Mouse (Mus musculus): Measurements from ENCODE around the gene Hhip. TPM values are rescaled to one million over a fixed set of nuclear protein-coding genes. Genes with fewer than 3 reads are reported as not detected.
"Not testable (repeated sequence)": the region's sequence is repeated elsewhere in the genome, so short reads cannot be mapped to it uniquely, and the experiment has no call there.

Hhip gene
- polyA plus RNA-seq, 1 experiment from 2014 or later: 1.3 TPM

DNA sequence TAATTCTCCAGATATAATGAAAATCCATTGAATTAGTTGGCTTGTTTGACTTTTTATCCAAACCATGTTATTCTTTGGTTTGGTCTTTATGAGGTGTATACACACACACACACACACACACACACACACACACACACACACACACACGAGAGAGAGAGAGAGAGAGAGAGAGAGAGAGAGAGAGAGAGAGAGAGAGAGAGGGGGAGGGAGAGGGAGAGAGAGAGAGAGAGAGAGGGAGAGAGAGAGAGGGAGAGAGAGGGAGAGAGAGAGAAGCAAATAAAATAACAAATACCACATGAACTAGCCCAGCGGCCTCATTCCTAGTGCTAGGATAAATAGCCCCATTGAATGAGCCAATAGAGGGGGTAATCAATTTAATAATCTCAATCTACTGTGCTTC, 66.4 kb downstream of the Hhip start:
- ATAC-seq (ENCODE audit: extremely low read depth, insufficient number of reproducible peaks, low FRiP score, low TSS enrichment); H3K4me1 ChIP-seq; H3K4me2 ChIP-seq; H3K9me3 ChIP-seq; H3K9ac ChIP-seq; H3K27me3 ChIP-seq (replicated peaks); H3K36me3 ChIP-seq; H3K27ac ChIP-seq (replicated peaks); H3K4me3 ChIP-seq: not testable (repeated sequence)
- WGBS: 84% methylated on average over 1 of the region's 2 CpGs

DNA sequence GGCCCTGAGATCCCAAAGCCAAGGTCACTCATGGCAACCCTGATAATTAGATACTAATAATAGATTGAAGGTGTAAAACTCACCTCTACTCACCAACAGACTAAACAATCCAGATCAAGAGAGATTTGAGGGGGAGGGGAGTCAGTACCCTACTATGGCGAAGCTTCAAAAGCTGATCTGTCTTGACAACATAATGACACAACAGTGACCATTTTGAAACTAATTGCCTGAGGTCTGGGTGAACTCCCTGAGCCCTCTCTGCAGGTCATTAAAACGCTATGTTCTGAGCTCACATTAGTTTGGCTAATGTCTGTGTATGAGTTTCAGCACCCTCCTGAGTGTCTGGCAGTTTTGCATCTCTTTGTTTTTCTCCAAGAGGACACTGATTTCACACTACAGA, 72.9 kb downstream of the Hhip start:
- no peaks in the 10 kb centered on the region for H3K9me3 ChIP-seq
- H3K27me3 ChIP-seq (replicated peaks): no peaks in the 10 kb centered on the region
- WGBS: 65% methylated on average over 2 of the region's 2 CpGs
- no peaks in the 10 kb centered on the region for H3K36me3 ChIP-seq
- H3K4me3 ChIP-seq: no peak overlapping the region
- H3K9ac ChIP-seq: no peak overlapping the region
- no peak overlapping the region for H3K27ac ChIP-seq (replicated peaks)
- no peak overlapping the region for H3K4me2 ChIP-seq
- peaks cover 4% of the 10 kb centered on the region; the same call in 1 of the 2 replicates for H3K4me1 ChIP-seq
- ATAC-seq (ENCODE audit: extremely low read depth, insufficient number of reproducible peaks, low FRiP score, low TSS enrichment): no peak

- H3K27ac ChIP-seq (replicated peaks): no peak overlapping the region
- 56% methylated on average over 4 of the region's 4 CpGs for WGBS
- no peaks in the 10 kb centered on the region for H3K36me3 ChIP-seq
These were observed 75.7 kb downstream of the Hhip start for GRCm38 (mm10) chr8:79982144-79982543.

GRCm38 (mm10) chr8:79966159-79966558, 91.6 kb downstream of the Hhip start:
- no peaks in the 10 kb centered on the region for H3K9me3 ChIP-seq
- 66% methylated on average over 6 of the region's 6 CpGs for WGBS
- H3K27ac ChIP-seq (replicated peaks): no peak overlapping the region
- H3K4me1 ChIP-seq: no peaks in the 10 kb centered on the region
- no peaks in the 10 kb centered on the region for H3K36me3 ChIP-seq
- H3K4me2 ChIP-seq: no peak overlapping the region
- no peaks in the 10 kb centered on the region for H3K27me3 ChIP-seq (replicated peaks)
- no peak overlapping the region for H3K9ac ChIP-seq
- no peak overlapping the region for H3K4me3 ChIP-seq
- ATAC-seq (ENCODE audit: extremely low read depth, insufficient number of reproducible peaks, low FRiP score, low TSS enrichment): no peak

More at GRCm38 (mm10) chr8:79982144-79982543, 75.7 kb downstream of the Hhip start:
- Histone ChIP-seq H3K4me2 (no peak overlapping the region), H3K27me3 (replicated peaks) (no peaks in the 10 kb centered on the region), H3K9ac (no peak overlapping the region), H3K4me3 (no peak overlapping the region), H3K9me3 (no peaks in the 10 kb centered on the region), H3K4me1 (peaks cover 4% of the 10 kb centered on the region; the same call in 1 of the 2 replicates)
- no peak for ATAC-seq (ENCODE audit: extremely low read depth, insufficient number of reproducible peaks, low FRiP score, low TSS enrichment)

- no peak overlapping the region for H3K4me3 ChIP-seq
- H3K4me1 ChIP-seq: no peaks in the 10 kb centered on the region
- no peaks in the 10 kb centered on the region for H3K9me3 ChIP-seq
- H3K36me3 ChIP-seq: no peaks in the 10 kb centered on the region
- no peak for ATAC-seq (ENCODE audit: extremely low read depth, insufficient number of reproducible peaks, low FRiP score, low TSS enrichment)
- no peak overlapping the region for H3K4me2 ChIP-seq
- H3K9ac ChIP-seq: no peak overlapping the region
- 22% methylated on average over 3 of the region's 3 CpGs for WGBS
- H3K27ac ChIP-seq (replicated peaks): no peak overlapping the region
- no peaks in the 10 kb centered on the region for H3K27me3 ChIP-seq (replicated peaks)
These were observed 104.9 kb downstream of the Hhip start for GRCm38 (mm10) chr8:79952857-79953256.

DNA sequence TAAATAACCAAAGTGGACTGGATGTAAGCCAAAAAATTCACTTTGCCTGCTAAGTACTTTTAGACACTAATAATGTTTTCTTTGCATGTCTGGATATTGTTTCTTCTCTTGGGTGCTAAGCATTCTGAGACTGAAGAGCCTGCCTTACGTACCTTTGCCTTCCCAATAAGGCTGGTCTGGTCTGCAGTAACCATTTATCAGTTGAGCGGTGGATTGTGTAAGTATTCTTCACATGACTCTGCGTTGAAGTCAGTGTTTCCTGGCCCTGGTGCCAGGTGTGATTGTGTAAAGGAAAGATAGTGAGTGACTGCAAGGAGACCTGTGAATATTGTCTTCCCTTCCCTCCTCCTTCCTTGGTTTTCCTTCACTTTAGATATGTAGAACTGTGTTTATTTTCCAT, 107.4 kb downstream of the Hhip start:
- Histone ChIP-seq H3K4me3 (no peak overlapping the region), H3K9me3 (no peaks in the 10 kb centered on the region), H3K4me1 (no peaks in the 10 kb centered on the region), H3K4me2 (no peak overlapping the region), H3K36me3 (no peaks in the 10 kb centered on the region), H3K27me3 (replicated peaks) (no peaks in the 10 kb centered on the region), H3K9ac (no peak overlapping the region), H3K27ac (replicated peaks) (no peak overlapping the region)
- 47% methylated on average over 3 of the region's 3 CpGs for WGBS
- ATAC-seq (ENCODE audit: extremely low read depth, insufficient number of reproducible peaks, low FRiP score, low TSS enrichment): no peak

DNA sequence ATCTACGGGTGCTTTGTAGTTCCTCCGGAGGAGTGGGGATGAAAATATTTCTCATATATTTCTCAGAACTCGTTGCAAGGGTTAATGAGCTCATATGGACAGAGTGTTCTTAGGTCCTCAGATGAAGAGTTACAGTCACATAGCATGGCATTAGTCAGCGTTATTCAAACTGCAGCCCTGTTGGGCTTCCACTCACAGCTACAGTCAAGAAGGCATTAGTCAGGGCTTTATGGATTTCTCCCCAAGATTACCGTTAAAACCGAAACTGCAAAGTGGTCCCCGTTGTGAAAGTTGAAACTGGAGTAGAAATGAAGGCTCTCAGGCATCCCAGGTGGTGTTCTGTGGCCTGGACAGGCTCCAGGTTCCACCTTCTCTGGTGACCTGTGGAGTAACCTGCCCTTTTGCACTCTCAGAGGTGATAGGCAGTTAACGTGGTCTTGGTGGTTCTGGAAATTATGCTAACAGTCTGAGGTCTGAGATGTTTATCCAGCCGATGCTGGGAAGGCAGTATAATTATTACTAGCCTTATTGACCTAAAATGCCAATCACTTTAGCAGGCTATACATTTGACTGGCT, 112.2 kb downstream of the Hhip start:
- 75% methylated on average over 9 of the region's 9 CpGs for WGBS
- no peaks in the 10 kb centered on the region for H3K27me3 ChIP-seq (replicated peaks)
- H3K4me3 ChIP-seq: no peak overlapping the region
- H3K27ac ChIP-seq (replicated peaks): no peak overlapping the region
- H3K4me1 ChIP-seq: no peaks in the 10 kb centered on the region
- no peaks in the 10 kb centered on the region for H3K9me3 ChIP-seq
- no peaks in the 10 kb centered on the region for H3K36me3 ChIP-seq
- no peak overlapping the region for H3K4me2 ChIP-seq
- no peak for ATAC-seq (ENCODE audit: extremely low read depth, insufficient number of reproducible peaks, low FRiP score, low TSS enrichment)
- H3K9ac ChIP-seq: no peak overlapping the region

- Histone ChIP-seq H3K9me3 (no peaks in the 10 kb centered on the region), H3K9ac (no peak overlapping the region), H3K27ac (replicated peaks) (no peak overlapping the region), H3K4me2 (no peak overlapping the region), H3K36me3 (no peaks in the 10 kb centered on the region), H3K4me1 (no peaks in the 10 kb centered on the region), H3K27me3 (replicated peaks) (no peaks in the 10 kb centered on the region), H3K4me3 (no peak overlapping the region)
- 84% methylated on average over 5 of the region's 5 CpGs for WGBS
- ATAC-seq (ENCODE audit: extremely low read depth, insufficient number of reproducible peaks, low FRiP score, low TSS enrichment): no peak
These were observed 116.7 kb downstream of the Hhip start for GRCm38 (mm10) chr8:79941070-79941469.

DNA sequence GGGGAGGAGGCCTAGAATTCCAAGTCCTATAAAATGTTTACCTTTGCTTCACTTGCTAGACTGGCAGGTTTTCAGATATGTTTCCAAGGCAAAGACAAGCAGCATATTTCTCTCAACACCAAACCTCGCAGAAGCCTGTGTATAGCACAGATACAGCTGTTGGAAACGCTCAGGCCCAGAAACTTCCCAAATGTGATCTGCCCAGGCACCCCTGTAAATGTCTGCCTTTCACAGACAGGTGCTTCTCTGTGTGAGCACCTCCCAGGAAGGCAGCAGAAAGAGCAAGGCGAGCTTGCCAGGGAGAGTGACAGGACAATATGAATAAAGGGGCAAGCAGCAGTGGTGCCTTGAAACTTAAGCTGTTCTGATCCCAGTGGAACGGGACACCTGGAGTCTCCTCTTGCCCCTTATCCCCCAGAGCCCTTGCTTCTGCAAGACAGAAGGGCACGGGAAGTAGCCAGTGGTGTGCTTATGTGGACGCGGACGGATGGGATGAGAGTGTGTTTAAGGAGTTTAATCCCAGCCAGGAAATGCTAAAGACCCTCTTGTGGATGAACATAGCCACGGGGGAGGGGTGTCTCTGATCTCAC, 120.9 kb downstream of the Hhip start:
- no peak overlapping the region for H3K4me2 ChIP-seq
- ATAC-seq (ENCODE audit: extremely low read depth, insufficient number of reproducible peaks, low FRiP score, low TSS enrichment): no peak
- no peak overlapping the region for H3K4me3 ChIP-seq
- WGBS: 63% methylated on average over 9 of the region's 9 CpGs
- H3K27me3 ChIP-seq (replicated peaks): no peaks in the 10 kb centered on the region
- no peaks in the 10 kb centered on the region for H3K9me3 ChIP-seq
- no peak overlapping the region for H3K9ac ChIP-seq
- H3K4me1 ChIP-seq: no peaks in the 10 kb centered on the region
- H3K36me3 ChIP-seq: no peaks in the 10 kb centered on the region
- no peak overlapping the region for H3K27ac ChIP-seq (replicated peaks)

DNA sequence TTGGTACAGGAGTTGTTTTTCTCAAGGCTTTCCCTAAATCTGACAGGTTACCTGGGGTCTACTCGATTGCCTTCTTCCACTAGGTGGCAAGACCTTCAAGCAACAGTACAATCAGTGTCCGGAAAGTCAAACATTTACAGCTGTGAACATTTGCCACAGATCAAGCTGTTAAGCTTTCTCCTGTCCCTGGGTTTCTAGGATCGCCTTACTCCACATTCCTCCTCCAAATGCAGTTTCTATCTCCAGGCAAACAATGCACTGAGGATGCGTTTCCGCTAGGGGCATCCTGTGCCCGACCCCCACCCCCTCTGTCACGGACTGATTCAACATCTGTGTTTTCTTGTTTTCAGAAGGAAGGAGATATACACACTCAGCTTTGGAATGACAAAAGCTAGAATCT, 122.0 kb downstream of the Hhip start:
- ATAC-seq (ENCODE audit: extremely low read depth, insufficient number of reproducible peaks, low FRiP score, low TSS enrichment): no peak
- 33% methylated on average over 7 of the region's 7 CpGs for WGBS
- Histone ChIP-seq H3K36me3 (no peaks in the 10 kb centered on the region), H3K4me3 (no peak overlapping the region), H3K27me3 (replicated peaks) (no peaks in the 10 kb centered on the region), H3K27ac (replicated peaks) (no peak overlapping the region), H3K9ac (no peak overlapping the region), H3K4me1 (no peaks in the 10 kb centered on the region), H3K9me3 (no peaks in the 10 kb centered on the region), H3K4me2 (no peak overlapping the region)

DNA sequence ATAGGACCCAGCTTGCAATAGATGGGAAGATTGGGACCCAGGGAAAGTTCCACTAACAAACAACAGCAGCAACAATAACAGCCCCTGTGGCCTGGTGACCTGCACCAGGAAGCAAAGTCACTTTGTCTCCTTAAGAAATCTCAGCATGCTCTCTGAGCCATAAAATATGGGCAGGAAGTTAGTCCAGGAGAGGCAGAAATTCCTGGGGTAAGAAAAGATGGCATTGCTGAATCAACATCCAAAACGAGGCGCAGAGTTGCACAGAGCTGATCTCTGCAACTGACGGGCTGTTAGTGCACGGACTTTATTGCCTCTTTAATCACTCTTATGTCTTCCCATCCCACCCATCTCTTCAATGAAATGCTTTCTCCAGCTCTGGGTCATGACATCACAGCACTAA, 128.6 kb downstream of the Hhip start:
- H3K4me3 ChIP-seq: no peak overlapping the region
- no peaks in the 10 kb centered on the region for H3K4me1 ChIP-seq
- no peak overlapping the region for H3K9ac ChIP-seq
- H3K9me3 ChIP-seq: no peaks in the 10 kb centered on the region
- H3K27me3 ChIP-seq (replicated peaks): no peaks in the 10 kb centered on the region
- no peak overlapping the region for H3K4me2 ChIP-seq
- WGBS: 67% methylated on average over 4 of the region's 4 CpGs
- no peaks in the 10 kb centered on the region for H3K36me3 ChIP-seq
- no peak overlapping the region for H3K27ac ChIP-seq (replicated peaks)
- ATAC-seq (ENCODE audit: extremely low read depth, insufficient number of reproducible peaks, low FRiP score, low TSS enrichment): no peak

GRCm38 (mm10) chr8:79917211-79917610, 140.6 kb downstream of the Hhip start:
- H3K4me3 ChIP-seq: no peak overlapping the region
- H3K36me3 ChIP-seq: no peaks in the 10 kb centered on the region
- no peak overlapping the region for H3K4me2 ChIP-seq
- ATAC-seq (ENCODE audit: extremely low read depth, insufficient number of reproducible peaks, low FRiP score, low TSS enrichment): no peak
- WGBS: 57% methylated on average over 7 of the region's 7 CpGs
- no peak overlapping the region for H3K9ac ChIP-seq
- H3K4me1 ChIP-seq: no peaks in the 10 kb centered on the region
- H3K27ac ChIP-seq (replicated peaks): no peak overlapping the region
- no peaks in the 10 kb centered on the region for H3K9me3 ChIP-seq
- H3K27me3 ChIP-seq (replicated peaks): no peaks in the 10 kb centered on the region
